In genomic region chr13:4055450-4055849, GRCm38 (mm10) we compare ENCODE assay signal across 34 mouse cellular contexts. TPM values are rescaled to one million over a fixed set of nuclear protein-coding genes. Genes with fewer than 3 reads are reported as not detected.
DNase-seq lines count a peak whose midpoint lies in the region; ATAC-seq and TF ChIP-seq lines count a peak whose summit lies in the region.
"Had no signal": no experiment of that assay in that cellular context is flagged by ENCODE, and none has a peak within 500 bp of the region (broad histone marks: within the 10 kb centered on the region; RNA-seq: fewer than 3 reads in every experiment).

No protein-coding gene starts in this region.

- ATAC-seq in liver, postnatal 0 days: no peak
- no peak for ATAC-seq in liver, embryonic 12.5 days
- ATAC-seq: CD4-positive, CD25-positive, alpha-beta regulatory T cell, adult 4 months; forebrain, postnatal 0 days; intestine, embryonic 16.5 days; midbrain, embryonic 13.5 days had no signal

- H3K4me1 ChIP-seq in liver, postnatal 0 days (ENCODE audit: insufficient read depth): peaks cover 3% of the 10 kb centered on the region; the same call in 1 of the 2 replicates
- H3K4me1 ChIP-seq in liver, embryonic 12.5 days: no peaks in the 10 kb centered on the region
- peaks cover 0 to 2% of the 10 kb centered on the region in 2 experiments; a peak in 2 of 4 replicates for H3K4me1 ChIP-seq in ES-E14 (ENCODE audit: control insufficient read depth in 2 of 2, insufficient read depth in 2 of 2, low read length in 2 of 2, poor library complexity in 1 of 2)
- H3K4me1 ChIP-seq: embryonic facial prominence, embryonic 13.5 days; heart, embryonic 10.5 days; heart, embryonic 15.5 days; hindbrain, embryonic 13.5 days; midbrain, embryonic 13.5 days had no signal

- no peak for DNase-seq in liver, postnatal 0 days
- DNase-seq in ES-E14 (ENCODE audit: low read depth, low spot score) (peak; percentile 34), adipocyte (ENCODE audit: low spot score) (peak; percentile 24)
- peak; percentile 68 for DNase-seq in lung, postnatal 25 days (ENCODE audit: low spot score)
- DNase-seq in adrenal gland, postnatal 10 days: no peak
- DNase-seq in frontal cortex, postnatal 36 days (ENCODE audit: low spot score in 2 of 2): no peak
- DNase-seq: adrenal gland, postnatal 25 days; cerebellum, adult 11-12 months; cerebellum, adult 9-11 months; forebrain, postnatal 0 days; gastrocnemius, postnatal 14 days; heart, adult 11 months; heart, postnatal 4 days; kidney, adult 8-10 months; kidney, postnatal 10 days; right cerebral cortex, postnatal 25 days; thymus, adult 18-20 months; thymus, postnatal 36 days had no signal

- no peaks in the 10 kb centered on the region for H3K9me3 ChIP-seq in liver, postnatal 0 days (ENCODE audit: low read length)
- H3K9me3 ChIP-seq in liver, embryonic 12.5 days (replicated peaks): no peaks in the 10 kb centered on the region
- H3K9me3 ChIP-seq in ES-E14 (ENCODE audit: control insufficient read depth, insufficient read depth, low read depth, low read length): no peaks in the 10 kb centered on the region
- H3K9me3 ChIP-seq: embryonic facial prominence, embryonic 13.5 days; forebrain, embryonic 10.5 days; heart, embryonic 10.5 days; heart, embryonic 15.5 days; hindbrain, embryonic 13.5 days; limb, embryonic 13.5 days; midbrain, embryonic 13.5 days; neural tube, embryonic 13.5 days; stomach, embryonic 15.5 days had no signal

- no peak for TF ChIP-seq EP300 in liver, postnatal 0 days (IDR thresholded peaks at IDR 0.05; ENCODE audit: low read depth)

- 58% methylated on average over 3 of the region's 3 CpGs for WGBS in liver, postnatal 0 days (ENCODE audit: insufficient replicate concordance)
- 60% methylated on average over 3 of the region's 3 CpGs for WGBS in liver, embryonic 12.5 days (ENCODE audit: insufficient replicate concordance)

- H3K36me3 ChIP-seq in liver, postnatal 0 days (replicated peaks; ENCODE audit: insufficient read depth, low read length): no peaks in the 10 kb centered on the region
- no peaks in the 10 kb centered on the region for H3K36me3 ChIP-seq in liver, embryonic 12.5 days
- no peaks in the 10 kb centered on the region for H3K36me3 ChIP-seq in ES-E14 (ENCODE audit: control insufficient read depth, insufficient read depth, low read length, poor library complexity, severe bottlenecking)
- H3K36me3 ChIP-seq: embryonic facial prominence, embryonic 13.5 days; forebrain, embryonic 10.5 days; heart, embryonic 10.5 days; heart, embryonic 15.5 days; hindbrain, embryonic 13.5 days; limb, embryonic 13.5 days; midbrain, embryonic 13.5 days; neural tube, embryonic 13.5 days; stomach, embryonic 15.5 days had no signal

- in situ Hi-C loops in ES-E14 (cut with MboI; ENCODE audit: low sequenced_read_pairs in 2 of 2, unreplicated experiment in 2 of 2): no loop called here

- no peak overlapping the region for H3K9ac ChIP-seq in liver, postnatal 0 days (replicated peaks)
- H3K9ac ChIP-seq in liver, embryonic 12.5 days: no peak overlapping the region
- H3K9ac ChIP-seq in ES-E14 (ENCODE audit: insufficient read depth, low read depth, low read length, poor library complexity, severe bottlenecking): no peak overlapping the region
- H3K9ac ChIP-seq: embryonic facial prominence, embryonic 13.5 days; forebrain, postnatal 0 days; heart, embryonic 15.5 days; hindbrain, embryonic 13.5 days; limb, embryonic 13.5 days; liver, embryonic 14.5 days; midbrain, embryonic 13.5 days; neural tube, embryonic 13.5 days; stomach, embryonic 15.5 days had no signal

- 0 out of 2 replicates have a peak overlapping the region, but pooled peaks have one; percentile 62 for H3K27ac ChIP-seq in liver, postnatal 0 days (ENCODE audit: low read depth)
- H3K27ac ChIP-seq in liver, embryonic 12.5 days: no peak overlapping the region
- H3K27ac ChIP-seq in ES-E14 (ENCODE audit: insufficient read depth, low read depth, low read length, poor library complexity, severe bottlenecking): no peak overlapping the region
- H3K27ac ChIP-seq: embryonic facial prominence, embryonic 13.5 days; forebrain, embryonic 10.5 days; heart, embryonic 10.5 days; heart, embryonic 15.5 days; hindbrain, embryonic 13.5 days; limb, embryonic 13.5 days; liver, embryonic 14.5 days; macrophage; midbrain, embryonic 13.5 days; neural tube, embryonic 13.5 days; stomach, embryonic 15.5 days had no signal

- H3K4me3 ChIP-seq in liver, postnatal 0 days (ENCODE audit: low read depth, low read length): no peak overlapping the region
- no peak overlapping the region for H3K4me3 ChIP-seq in liver, embryonic 12.5 days
- H3K4me3 ChIP-seq in ES-E14 (ENCODE audit: insufficient read depth in 1 of 2, low read depth in 1 of 2, low read length in 2 of 2, poor library complexity in 1 of 2, severe bottlenecking in 1 of 2): no peak overlapping the region
- H3K4me3 ChIP-seq: embryonic facial prominence, embryonic 13.5 days; forebrain, embryonic 10.5 days; heart, embryonic 10.5 days; heart, embryonic 15.5 days; hindbrain, embryonic 13.5 days; limb, embryonic 13.5 days; midbrain, embryonic 13.5 days; neural tube, embryonic 13.5 days; stomach, embryonic 15.5 days had no signal

- no peaks in the 10 kb centered on the region for H3K27me3 ChIP-seq in liver, postnatal 0 days (ENCODE audit: insufficient read depth, low read length)
- no peaks in the 10 kb centered on the region for H3K27me3 ChIP-seq in liver, embryonic 12.5 days (replicated peaks)
- H3K27me3 ChIP-seq: embryonic facial prominence, embryonic 13.5 days; heart, embryonic 15.5 days; hindbrain, embryonic 13.5 days; limb, embryonic 13.5 days; midbrain, embryonic 13.5 days; neural tube, embryonic 13.5 days; stomach, embryonic 15.5 days had no signal

- no peak for TF ChIP-seq CTCF in liver, postnatal 0 days (IDR thresholded peaks at IDR 0.05; ENCODE audit: low read depth)

- H3K4me2 ChIP-seq in liver, postnatal 0 days (ENCODE audit: low read depth, low read length): no peak overlapping the region
- no peak overlapping the region for H3K4me2 ChIP-seq in liver, embryonic 12.5 days
- H3K4me2 ChIP-seq: embryonic facial prominence, embryonic 13.5 days; heart, embryonic 15.5 days; hindbrain, embryonic 13.5 days; limb, embryonic 13.5 days; midbrain, embryonic 13.5 days; neural tube, embryonic 13.5 days; stomach, embryonic 15.5 days had no signal

TF ChIP-seq in ES-E14, 5 proteins besides CTCF, POLR2A, EP300 and RAD21:
- TF ChIP-seq ZNF384 (IDR thresholded peaks at IDR 0.05; ENCODE audit: low read depth, low read length): no peak
- peak; percentile 47; the same call in 1 of the 2 replicates for TF ChIP-seq CHD2 (IDR thresholded peaks at IDR 0.05; ENCODE audit: low read depth, low read length)

RNA-seq across cellular contexts. Expression of gene Akr1c14, which starts 6.6 kb away (rescaled TPM):
- polyA plus RNA-seq in liver, postnatal 0 days (2015; fragmentation: Nextera tagmentation; extraction: Ambion mirVana): 35.1 and 41.2 TPM in 2 replicates
- 0.12 and 0.13 TPM in 2 replicates for polyA plus RNA-seq in liver, embryonic 12.5 days (2016; fragmentation: Nextera tagmentation; extraction: Ambion mirVana)
- total RNA-seq in ES-E14 (2012; rRNA removed): 0.40 TPM in 1 of 2 replicates, not detected in the other
- 10 to 100 TPM; 18.1 to 35.3 TPM for total RNA-seq in adrenal gland, postnatal 10 days (2021)
- total RNA-seq: common myeloid progenitor, adult 5-6 weeks; megakaryocyte-erythroid progenitor cell, adult 5-6 weeks had no signal
- polyA plus RNA-seq: CD4-positive, CD25-positive, alpha-beta regulatory T cell, adult 4 months; macrophage had no signal

Comparison
In these comparisons a context has a peak if more than half of its experiments do, and no peak if none do; other contexts are left out.
1. DNase-seq: peak in ES-E14 (single experiment), adipocyte (single experiment) and lung, postnatal 25 days (single experiment); none in liver, postnatal 0 days (single experiment), adrenal gland, postnatal 10 days (single experiment) and frontal cortex, postnatal 36 days (0 of 2).
2. RNA of gene Akr1c14, which starts 6.6 kb away (total RNA-seq): 18.1 to 35.3 TPM in adrenal gland, postnatal 10 days; 0.40 TPM in ES-E14; every median in the first group is over 10 times any median in the second.